Mouse (Mus musculus): ENCODE data around the gene Tgtp2. TPM values are rescaled to one million over a fixed set of nuclear protein-coding genes. Genes with fewer than 3 reads are reported as not detected.

Tgtp2 gene
- 0.32 and 1.3 TPM in 2 replicates for polyA plus RNA-seq (2012; rRNA removed)

DNA sequence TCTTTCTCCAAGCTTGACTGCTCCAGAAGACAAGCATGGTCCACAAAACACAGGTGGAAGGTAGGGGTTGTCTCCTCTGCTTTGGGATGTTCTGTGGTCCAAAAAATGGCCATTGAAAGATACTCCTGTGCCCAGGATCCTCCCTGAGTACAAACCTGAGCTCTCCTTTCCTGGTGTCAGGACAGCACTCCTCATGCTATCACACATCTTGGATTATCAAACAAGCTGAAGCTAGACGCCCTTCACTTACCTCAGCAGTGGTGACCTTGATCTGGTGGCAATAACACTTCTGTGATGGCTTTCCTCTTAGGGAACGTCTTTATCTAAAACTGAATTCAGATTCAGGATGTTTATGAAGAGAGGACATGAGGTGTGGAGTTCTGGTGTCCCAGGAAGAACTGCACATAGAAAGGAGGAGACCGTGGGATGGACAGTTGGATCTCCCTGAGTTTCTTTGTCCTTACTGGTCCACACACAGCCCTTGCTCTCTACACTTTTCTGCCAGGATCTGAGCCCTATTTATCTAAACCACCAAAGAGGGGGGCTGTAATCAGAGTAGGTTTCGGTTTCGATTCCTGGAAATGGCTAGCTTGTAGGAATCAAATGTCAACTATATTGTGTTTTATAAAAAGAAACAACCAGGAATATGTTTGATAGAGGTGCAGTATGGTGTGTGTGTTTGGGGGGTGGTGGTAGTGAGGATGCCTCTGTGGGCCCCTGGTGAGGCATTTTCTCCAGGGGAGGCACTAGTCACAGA lies at the start of gene Tgtp2:
Gene Tgtp2 (minus strand): TSS at position 494 of the 757 bp plus-strand sequence.

DNA sequence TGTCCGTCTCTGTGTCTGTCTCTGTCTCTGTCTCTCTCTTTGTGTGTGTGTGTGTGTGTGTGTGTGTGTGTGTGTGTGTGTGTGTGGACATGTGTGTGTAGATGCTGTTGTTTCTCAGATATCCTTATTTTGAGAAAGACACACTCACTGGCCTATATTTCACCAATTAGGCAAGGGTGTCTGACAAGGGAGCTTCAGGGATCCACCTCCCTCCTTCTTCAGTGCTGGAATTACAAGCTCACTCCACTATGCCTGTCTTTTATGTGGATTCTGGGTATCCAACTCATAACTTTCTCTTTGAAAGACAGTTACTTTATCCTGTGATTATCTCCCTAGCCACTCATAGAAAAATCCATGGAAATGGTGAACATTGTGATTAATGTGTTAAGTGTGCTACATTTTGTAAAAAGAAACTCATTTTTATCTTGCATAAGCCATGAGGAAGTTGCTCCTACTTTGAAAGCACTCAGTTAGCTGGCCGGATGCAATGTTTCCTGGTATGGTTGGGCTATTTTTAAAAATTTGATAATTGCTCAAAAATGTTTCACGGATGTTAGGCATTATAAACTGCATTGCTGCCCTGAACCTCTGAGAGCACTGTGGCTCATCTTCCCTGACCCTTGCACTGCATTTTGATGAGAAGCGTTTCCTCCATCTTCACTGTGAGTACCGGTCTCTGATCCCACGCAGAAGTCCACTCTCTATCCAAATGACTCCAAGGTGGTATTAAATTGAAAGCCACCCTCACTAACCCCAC lies 12.2 kb upstream of the Tgtp2 start, which contains the start of gene Ifi47:
Gene Ifi47 (plus strand): TSS at position 587 of the 757 bp plus-strand sequence.

DNA sequence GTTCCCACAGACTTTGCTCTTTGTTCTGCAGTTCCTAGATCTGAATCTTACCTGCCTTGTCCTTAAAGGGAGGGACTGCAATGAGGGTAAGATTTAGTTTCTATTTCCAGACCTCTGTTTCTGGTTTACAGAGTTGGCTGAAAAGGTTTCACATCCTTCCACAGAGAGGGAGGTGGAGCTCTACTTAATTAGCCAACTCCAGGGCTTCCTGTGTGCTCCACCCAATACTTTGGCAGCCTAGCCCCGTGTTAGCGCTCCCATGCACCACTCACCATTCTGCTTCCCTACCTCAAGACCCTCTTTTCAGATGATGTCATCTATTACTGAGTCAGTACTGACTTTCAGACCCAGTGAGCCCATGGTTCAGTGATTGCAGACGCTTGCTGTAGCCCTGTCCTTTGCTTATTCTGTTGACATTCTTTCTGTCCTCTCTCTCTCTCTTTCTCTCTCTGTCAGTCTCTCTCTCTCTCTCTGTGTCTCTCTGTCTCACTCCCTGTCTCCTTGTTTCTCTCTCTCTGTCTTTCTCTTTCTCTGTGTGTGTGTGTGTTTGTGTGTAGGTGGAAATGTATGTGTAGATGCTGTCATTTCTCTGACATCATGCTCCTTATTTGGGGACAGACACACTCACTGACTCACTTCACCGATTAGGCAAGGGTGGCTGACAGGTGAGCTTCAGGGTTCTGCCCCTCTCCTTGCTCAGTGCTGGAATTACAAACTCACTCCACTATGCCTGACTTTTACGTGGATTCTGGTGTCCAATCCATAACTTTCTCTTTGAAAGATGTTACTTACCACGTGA lies 12.7 kb downstream of the Tgtp2 start, which contains the start of gene 9930111J21Rik2:
Gene 9930111J21Rik2 (minus strand): TSS at position 150 of the 799 bp plus-strand sequence.

Other genes starting within 250 kb of the Tgtp2 start
- 44.5 and 49.2 TPM in 2 replicates for gene Trim41, start 246.9 kb downstream of the Tgtp2 start, polyA plus RNA-seq (2012; rRNA removed)
- gene Trim7, start 238.1 kb downstream of the Tgtp2 start, polyA plus RNA-seq (2012; rRNA removed): 2.5 and 2.8 TPM in 2 replicates
- gene Gm12184, start 237.6 kb downstream of the Tgtp2 start, polyA plus RNA-seq (2012; rRNA removed): 35.7 and 42.7 TPM in 2 replicates
- 4.1 and 6.1 TPM in 2 replicates for gene Irgm1, start 192.5 kb downstream of the Tgtp2 start, polyA plus RNA-seq (2012; rRNA removed)
- gene Gm5431, start 162.0 kb downstream of the Tgtp2 start, polyA plus RNA-seq (2012; rRNA removed): 0.18 and 0.22 TPM in 2 replicates
- gene Psme2b, start 118.0 kb downstream of the Tgtp2 start, polyA plus RNA-seq (2012; rRNA removed): 0.60 and 0.89 TPM in 2 replicates
- gene Olfr56, start 85.3 kb downstream of the Tgtp2 start, polyA plus RNA-seq (2012; rRNA removed): 0.11 and 0.24 TPM in 2 replicates
- 0.11 and 0.23 TPM in 2 replicates for gene 9930111J21Rik1, start 84.8 kb downstream of the Tgtp2 start, polyA plus RNA-seq (2012; rRNA removed)
- 0.04 and 0.06 TPM in 2 replicates for gene Gm12185, start 72.0 kb downstream of the Tgtp2 start, polyA plus RNA-seq (2012; rRNA removed)
- 0.32 and 0.76 TPM in 2 replicates for gene Tgtp1, start 70.0 kb downstream of the Tgtp2 start, polyA plus RNA-seq (2012; rRNA removed)
- 0.28 and 0.37 TPM in 2 replicates for gene 9930111J21Rik2, start 13.0 kb downstream of the Tgtp2 start, polyA plus RNA-seq (2012; rRNA removed)
- gene Ifi47, start 12.4 kb upstream of the Tgtp2 start, polyA plus RNA-seq (2012; rRNA removed): 1.8 and 2.6 TPM in 2 replicates
- gene Olfr1396, start 50.7 kb upstream of the Tgtp2 start, polyA plus RNA-seq (2012; rRNA removed): 0.06 TPM in 1 of 2 replicates, not detected in the other
- not detected in 2 replicates for gene Olfr1395, start 78.1 kb upstream of the Tgtp2 start, polyA plus RNA-seq (2012; rRNA removed)
- not detected in 2 replicates for gene Olfr1394, start 90.2 kb upstream of the Tgtp2 start, polyA plus RNA-seq (2012; rRNA removed)
- gene Btnl9, start 123.0 kb upstream of the Tgtp2 start, polyA plus RNA-seq (2012; rRNA removed): 0.07 and 0.36 TPM in 2 replicates
- 33.3 and 34.3 TPM in 2 replicates for gene Zfp62, start 139.1 kb upstream of the Tgtp2 start, polyA plus RNA-seq (2012; rRNA removed)
- 55.9 and 61.6 TPM in 2 replicates for gene Mgat1, start 180.0 kb upstream of the Tgtp2 start, polyA plus RNA-seq (2012; rRNA removed)
- 0.20 and 0.21 TPM in 2 replicates for gene Olfr1393, start 214.1 kb upstream of the Tgtp2 start, polyA plus RNA-seq (2012; rRNA removed)
- 0.18 and 0.40 TPM in 2 replicates for gene Olfr1392, start 221.1 kb upstream of the Tgtp2 start, polyA plus RNA-seq (2012; rRNA removed)
- gene Olfr10, start 240.5 kb upstream of the Tgtp2 start, polyA plus RNA-seq (2012; rRNA removed): 0.01 TPM in 1 of 2 replicates, not detected in the other